Mouse (Mus musculus) erythroblast, embryonic 14.5 days (primary cell): Measurements from ENCODE around the gene Tmem97.

Source experiments
- GATA1 ChIP-seq: IDR thresholded peaks from 2 replicates; pipeline ENCODE4 v1.6.1; 2012; ENCODE audit warnings: low read length, inconsistent platforms, mixed read lengths
- TAL1 ChIP-seq: IDR thresholded peaks from 3 replicates; pipeline ENCODE4 v1.6.1; 2012; ENCODE audit warnings: low read length, inconsistent platforms, mixed read lengths

GRCm38 (mm10) chr11:78522481-78522997, 28.0 kb downstream of the Tmem97 start:
- TF ChIP-seq GATA1 (no peak), TAL1 (no peak)
